Mouse (Mus musculus) kidney, adult 2 months (tissue): ENCODE results near the gene Mmp25.

Source experiments
- CTCF ChIP-seq: fragments of 200-500 bp; conservative IDR thresholded peaks from 2 replicates; pipeline ENCODE4 v1.5.1; 2011; ENCODE audit warnings: low read depth, mild to moderate bottlenecking, control low read depth, low read length, moderate library complexity, mixed read lengths; ENCODE audit not compliant: insufficient read depth, insufficient read length
- POLR2A ChIP-seq: fragments of 200-500 bp; IDR thresholded peaks from one replicate; pipeline ENCODE4 v1.6.1; 2011; ENCODE audit warnings: low read depth, low read length, control low read depth

DNA sequence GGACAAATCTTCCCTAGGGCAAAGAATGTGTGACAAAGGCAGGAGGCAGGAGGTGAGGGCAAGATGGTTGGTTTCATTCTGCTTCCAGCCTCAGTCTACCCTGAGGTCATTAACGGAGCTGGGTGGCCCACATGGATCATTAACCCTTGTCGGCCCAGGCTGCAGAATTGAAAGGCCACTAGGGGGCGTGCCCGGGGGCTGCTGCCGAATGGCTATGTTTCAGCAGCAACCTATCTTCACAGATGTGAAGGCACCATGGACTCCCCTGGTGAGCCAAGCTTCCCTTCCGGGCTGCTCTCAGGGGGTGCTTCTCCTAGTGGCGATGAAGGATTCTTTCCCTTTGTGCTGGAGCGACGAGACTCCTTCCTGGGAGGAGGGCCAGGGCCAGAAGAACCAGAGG lies 16.4 kb upstream of the Mmp25 start:
- TF ChIP-seq POLR2A: no peak
- TF ChIP-seq CTCF: peak; percentile 48
